Mouse (Mus musculus) E14TG2a.4 (cell line): Measurements from ENCODE around the gene Tmod4.

ENCODE experiments used
- CTCF ChIP-seq: conservative IDR thresholded peaks from 2 replicates; pipeline ENCODE4 v1.5.1; 2014; ENCODE audit warnings: low read length
- POU5F1 ChIP-seq: IDR thresholded peaks from 2 replicates; pipeline ENCODE4 v1.6.1; 2014; ENCODE audit warnings: low read length, borderline replicate concordance

- TF ChIP-seq CTCF: no peak
- TF ChIP-seq POU5F1: no peak
Measured at GRCm38 (mm10) chr3:95135023-95135422, 10.7 kb downstream of the Tmod4 start.
